In genomic region chr12:3833851-3834273, GRCm38 (mm10) we compare ENCODE assay signal across 8 mouse cellular contexts. TPM values are rescaled to one million over a fixed set of nuclear protein-coding genes. Genes with fewer than 3 reads are reported as not detected.
A peak's percentile ranks its signal among the peaks of the same experiment; 100 is the strongest.
DNase-seq lines count a peak whose midpoint lies in the region; ATAC-seq lines count a peak whose summit lies in the region.

No protein-coding gene starts in this region.

- peaks cover 15% of the 10 kb centered on the region for H3K4me1 ChIP-seq in forebrain, embryonic 11.5 days (replicated peaks; ENCODE audit: control insufficient read depth, insufficient read depth, low read length)
- H3K4me1 ChIP-seq in heart, embryonic 13.5 days = peaks cover 54% of the 10 kb centered on the region
- H3K4me1 ChIP-seq in kidney, embryonic 14.5 days (ENCODE audit: control insufficient read depth, insufficient read depth, low read length) = peaks cover 48% of the 10 kb centered on the region
- H3K4me1 ChIP-seq in limb, embryonic 13.5 days = peaks cover 45% of the 10 kb centered on the region
- H3K4me1 ChIP-seq in midbrain, embryonic 12.5 days = peaks cover 28% of the 10 kb centered on the region
- peaks cover 36% of the 10 kb centered on the region for H3K4me1 ChIP-seq in stomach, embryonic 15.5 days

- H3K4me3 ChIP-seq in forebrain, embryonic 11.5 days (ENCODE audit: low read depth, low read length) = no peak overlapping the region
- H3K4me3 ChIP-seq in heart, embryonic 13.5 days = peak overlapping the region; percentile 33
- H3K4me3 ChIP-seq in kidney, embryonic 14.5 days (ENCODE audit: low read length) = peak overlapping the region; percentile 14
- peak overlapping the region; percentile 31 for H3K4me3 ChIP-seq in limb, embryonic 13.5 days
- no peak overlapping the region; the same call in 1 of the 2 replicates for H3K4me3 ChIP-seq in midbrain, embryonic 12.5 days
- peak overlapping the region; percentile 14 for H3K4me3 ChIP-seq in stomach, embryonic 15.5 days (replicated peaks)

- H3K27ac ChIP-seq in forebrain, embryonic 11.5 days (ENCODE audit: low read depth, low read length) = no peak overlapping the region
- H3K27ac ChIP-seq in heart, embryonic 13.5 days (replicated peaks) = peak overlapping the region; percentile 92
- peak overlapping the region; percentile 82 for H3K27ac ChIP-seq in kidney, embryonic 14.5 days (ENCODE audit: low read depth, low read length)
- H3K27ac ChIP-seq in limb, embryonic 13.5 days = peak overlapping the region; percentile 95
- H3K27ac ChIP-seq in midbrain, embryonic 12.5 days (replicated peaks) = no peak overlapping the region
- peak overlapping the region; percentile 85 for H3K27ac ChIP-seq in stomach, embryonic 15.5 days

- DNase-seq in adrenal gland, postnatal 14 days = peak; percentile 84
- peak; percentile 68 for DNase-seq in forebrain, embryonic 11.5 days (ENCODE audit: low spot score)

- H3K4me2 ChIP-seq in forebrain, embryonic 11.5 days (ENCODE audit: low read depth, low read length, severe bottlenecking) = peak overlapping the region; percentile 24
- peak overlapping the region; percentile 68 for H3K4me2 ChIP-seq in heart, embryonic 13.5 days
- peak overlapping the region; percentile 44 for H3K4me2 ChIP-seq in kidney, embryonic 14.5 days (replicated peaks; ENCODE audit: low read depth, low read length)
- peak overlapping the region; percentile 64 for H3K4me2 ChIP-seq in limb, embryonic 13.5 days (replicated peaks)
- H3K4me2 ChIP-seq in midbrain, embryonic 12.5 days (replicated peaks) = peak overlapping the region; percentile 38
- peak overlapping the region; percentile 51 for H3K4me2 ChIP-seq in stomach, embryonic 15.5 days

- H3K36me3 ChIP-seq in forebrain, embryonic 11.5 days (ENCODE audit: control insufficient read depth, insufficient read depth, low read length) = no peaks in the 10 kb centered on the region; the same call in 1 of the 2 replicates
- peaks cover 42% of the 10 kb centered on the region for H3K36me3 ChIP-seq in heart, embryonic 13.5 days
- H3K36me3 ChIP-seq in kidney, embryonic 14.5 days (ENCODE audit: control insufficient read depth, insufficient read depth, low read length) = peaks cover 35% of the 10 kb centered on the region
- peaks cover 47% of the 10 kb centered on the region for H3K36me3 ChIP-seq in limb, embryonic 13.5 days
- H3K36me3 ChIP-seq in midbrain, embryonic 12.5 days = peaks cover 21% of the 10 kb centered on the region; the same call in 1 of the 2 replicates
- peaks cover 10% of the 10 kb centered on the region; the same call in 1 of the 2 replicates for H3K36me3 ChIP-seq in stomach, embryonic 15.5 days

- WGBS in forebrain, embryonic 11.5 days = 8% methylated on average over 8 of the region's 8 CpGs
- WGBS in heart, embryonic 13.5 days = 0% methylated on average over 8 of the region's 8 CpGs
- 2% methylated on average over 8 of the region's 8 CpGs for WGBS in kidney, embryonic 14.5 days
- WGBS in limb, embryonic 13.5 days = 2% methylated on average over 8 of the region's 8 CpGs
- WGBS in midbrain, embryonic 12.5 days = 4% methylated on average over 8 of the region's 8 CpGs
- WGBS in stomach, embryonic 15.5 days = 2% methylated on average over 7 of the region's 8 CpGs

- no peaks in the 10 kb centered on the region for H3K9me3 ChIP-seq in forebrain, embryonic 11.5 days (ENCODE audit: control insufficient read depth, low read length)
- H3K9me3 ChIP-seq in heart, embryonic 13.5 days = no peaks in the 10 kb centered on the region
- H3K9me3 ChIP-seq in kidney, embryonic 14.5 days (ENCODE audit: control insufficient read depth, low read length) = no peaks in the 10 kb centered on the region
- no peaks in the 10 kb centered on the region for H3K9me3 ChIP-seq in limb, embryonic 13.5 days
- no peaks in the 10 kb centered on the region for H3K9me3 ChIP-seq in midbrain, embryonic 12.5 days
- H3K9me3 ChIP-seq in stomach, embryonic 15.5 days = no peaks in the 10 kb centered on the region

- no peaks in the 10 kb centered on the region for H3K27me3 ChIP-seq in forebrain, embryonic 11.5 days (ENCODE audit: control insufficient read depth, insufficient read depth, low read length)
- no peaks in the 10 kb centered on the region for H3K27me3 ChIP-seq in heart, embryonic 13.5 days (replicated peaks)
- H3K27me3 ChIP-seq in kidney, embryonic 14.5 days (ENCODE audit: control insufficient read depth, insufficient read depth, low read length) = no peaks in the 10 kb centered on the region
- no peaks in the 10 kb centered on the region for H3K27me3 ChIP-seq in limb, embryonic 13.5 days
- H3K27me3 ChIP-seq in midbrain, embryonic 12.5 days = no peaks in the 10 kb centered on the region
- H3K27me3 ChIP-seq in stomach, embryonic 15.5 days (replicated peaks) = no peaks in the 10 kb centered on the region

- peak; percentile 60 for ATAC-seq in forebrain, embryonic 11.5 days (replicated peaks; ENCODE audit: low FRiP score)
- ATAC-seq in heart, embryonic 13.5 days (ENCODE audit: extremely low read depth, insufficient number of reproducible peaks, low FRiP score, low TSS enrichment) = peak; percentile 58
- ATAC-seq in kidney, embryonic 14.5 days (ENCODE audit: low FRiP score, low TSS enrichment) = peak; percentile 79
- ATAC-seq in limb, embryonic 13.5 days (ENCODE audit: low FRiP score, low read depth) = peak; percentile 84
- ATAC-seq in midbrain, embryonic 12.5 days (ENCODE audit: low FRiP score, low read depth) = peak; percentile 69
- ATAC-seq in stomach, embryonic 15.5 days (ENCODE audit: insufficient read depth, low FRiP score, low read depth) = peak; percentile 59
- no peak for ATAC-seq in activated CD4-positive, CD25-positive, alpha-beta regulatory T cell, adult 4 months

- peak overlapping the region; percentile 39 for H3K9ac ChIP-seq in forebrain, embryonic 11.5 days (ENCODE audit: low read length)
- peak overlapping the region; percentile 77 for H3K9ac ChIP-seq in heart, embryonic 13.5 days
- peak overlapping the region; percentile 44 for H3K9ac ChIP-seq in kidney, embryonic 14.5 days (ENCODE audit: low read depth, low read length)
- H3K9ac ChIP-seq in limb, embryonic 13.5 days = peak overlapping the region; percentile 60
- peak overlapping the region; percentile 41; the same call in 1 of the 2 replicates for H3K9ac ChIP-seq in midbrain, embryonic 12.5 days (replicated peaks)
- H3K9ac ChIP-seq in stomach, embryonic 15.5 days = peak overlapping the region; percentile 4; the same call in 1 of the 2 replicates

RNA-seq across cellular contexts. Expression of gene Dnmt3a, which starts 28.1 kb away (rescaled TPM):
- 95.6 and 106 TPM in 2 replicates for total RNA-seq in adrenal gland, postnatal 14 days (2021)
- polyA plus RNA-seq in forebrain, embryonic 11.5 days (2014; fragmentation: Nextera tagmentation; extraction: Ambion mirVana) = 102 and 104 TPM in 2 replicates
- polyA plus RNA-seq in heart, embryonic 13.5 days (2015; fragmentation: Nextera tagmentation; extraction: Ambion mirVana) = 94.2 and 108 TPM in 2 replicates
- 59.9 and 87.9 TPM in 2 replicates for polyA plus RNA-seq in kidney, embryonic 14.5 days (2014; fragmentation: Nextera tagmentation; extraction: Ambion mirVana)
- 200 and 203 TPM in 2 replicates for polyA plus RNA-seq in limb, embryonic 13.5 days (2015; fragmentation: Nextera tagmentation; extraction: Ambion mirVana)
- 137 and 143 TPM in 2 replicates for polyA plus RNA-seq in midbrain, embryonic 12.5 days (2016; fragmentation: Nextera tagmentation; extraction: Ambion mirVana)
- polyA plus RNA-seq in stomach, embryonic 15.5 days (2015; fragmentation: Nextera tagmentation; extraction: Ambion mirVana) = 126 and 133 TPM in 2 replicates
- polyA plus RNA-seq in activated CD4-positive, CD25-positive, alpha-beta regulatory T cell, adult 4 months (2017; shearing (Covaris generic)) = 10 to 100 TPM; 17.9 to 22.9 TPM

Comparison
In these comparisons a context has a peak if more than half of its experiments do, and no peak if none do; other contexts are left out.
1. H3K27ac ChIP-seq: peak in heart, embryonic 13.5 days (single experiment), kidney, embryonic 14.5 days (single experiment), limb, embryonic 13.5 days (single experiment) and stomach, embryonic 15.5 days (single experiment); none in forebrain, embryonic 11.5 days (single experiment) and midbrain, embryonic 12.5 days (single experiment).
2. H3K4me3 ChIP-seq: peak in heart, embryonic 13.5 days (single experiment), kidney, embryonic 14.5 days (single experiment), limb, embryonic 13.5 days (single experiment) and stomach, embryonic 15.5 days (single experiment); none in forebrain, embryonic 11.5 days (single experiment) and midbrain, embryonic 12.5 days (single experiment).
3. H3K9ac ChIP-seq: peak in every context shown above with its lines; median percentile 77 in heart, embryonic 13.5 days; 60 in limb, embryonic 13.5 days; 44 in kidney, embryonic 14.5 days; 41 in midbrain, embryonic 12.5 days; 39 in forebrain, embryonic 11.5 days; 4 in stomach, embryonic 15.5 days.
4. Peak in every context shown above with its lines, with median percentiles within 50 percentile points of each other: H3K4me2 ChIP-seq.